ENCODE assay signal across 16 mouse cellular contexts in genomic region chr5:73544111-73544753, GRCm38 (mm10).
DNase-seq lines count a peak whose midpoint lies in the region; TF ChIP-seq lines count a peak whose summit lies in the region.
"Had no signal": no experiment of that assay in that cellular context is flagged by ENCODE, and none has a peak within 500 bp of the region (broad histone marks: within the 10 kb centered on the region; RNA-seq: fewer than 3 reads in every experiment).

No protein-coding gene starts in this region.

- H3K4me3 ChIP-seq in layer of hippocampus, adult 2 months, result no peak overlapping the region
- H3K4me3 ChIP-seq: embryonic facial prominence, embryonic 12.5 days; forebrain, embryonic 15.5 days; heart, embryonic 15.5 days; hindbrain, embryonic 10.5 days; limb, embryonic 15.5 days had no signal

- 0 out of 2 replicates have a peak, but pooled peaks have one; percentile 4 for TF ChIP-seq CTCF in layer of hippocampus, adult 2 months (conservative IDR thresholded peaks at IDR 0.05)

- peak; percentile 29 for DNase-seq in adrenal gland, postnatal 14 days
- no peak for DNase-seq in adrenal gland, adult 8-10 months
- DNase-seq in layer of hippocampus, adult 2 months (ENCODE audit: low spot score in 2 of 2), result no peak
- no peak for DNase-seq in layer of hippocampus, adult 8-10 months (ENCODE audit: low spot score in 2 of 2)
- DNase-seq in kidney, adult 9 months, result peak; percentile 64
- DNase-seq in spleen, adult 12 weeks (ENCODE audit: low spot score), result no peak
- no peak for DNase-seq in c-Kit-positive CD71-positive TER-119-positive erythroid progenitor cells, embryonic 14.5 days (ENCODE audit: low spot score)
- DNase-seq: cerebellum, adult 18-20 months; lung, adult 18-20 months; right cerebral cortex, adult 18-20 months had no signal

- 0 out of 2 replicates have a peak overlapping the region, but pooled peaks have one; percentile 10 for H3K27ac ChIP-seq in layer of hippocampus, adult 2 months
- H3K27ac ChIP-seq: embryonic facial prominence, embryonic 12.5 days; forebrain, embryonic 15.5 days; heart, embryonic 15.5 days; hindbrain, embryonic 10.5 days; limb, embryonic 15.5 days; stomach, postnatal 0 days had no signal

Comparison
In these comparisons a context has a peak if more than half of its experiments do, and no peak if none do; other contexts are left out.
1. DNase-seq: peak in adrenal gland, postnatal 14 days (single experiment) and kidney, adult 9 months (single experiment); none in adrenal gland, adult 8-10 months (single experiment), layer of hippocampus, adult 2 months (0 of 2), layer of hippocampus, adult 8-10 months (0 of 2), spleen, adult 12 weeks (single experiment) and c-Kit-positive CD71-positive TER-119-positive erythroid progenitor cells, embryonic 14.5 days (single experiment).